Mouse (Mus musculus) liver, embryonic 13.5 days (tissue): ENCODE measurements around the gene Sec61a1. TPM values are rescaled to one million over a fixed set of nuclear protein-coding genes. Genes with fewer than 3 reads are reported as not detected.

ENCODE experiments used
- ATAC-seq: fragments of 200-750 bp; cut with Nextera tagmentation; 2 replicates; pipeline ENCODE4 v1.8.0; 2017; ENCODE audit warnings: low read depth, mild to moderate bottlenecking, moderate number of reproducible peaks, moderate library complexity
- DNase-seq: peaks from one replicate; pipeline ENCODE4 v3.0.0; 2022
- H3K27ac ChIP-seq: fragments of 300-500 bp; sonication (generic); 2 replicates; pipeline ENCODE4 v1.5.1; 2015; ENCODE audit warnings: moderate library complexity, mild to moderate bottlenecking, inconsistent platforms
- H3K27me3 ChIP-seq: fragments of 300-500 bp; sonication (generic); 2 replicates; pipeline ENCODE4 v1.6.1; 2015; ENCODE audit warnings: mild to moderate bottlenecking, inconsistent platforms
- H3K36me3 ChIP-seq: fragments of 300-500 bp; sonication (generic); 2 replicates; pipeline ENCODE4 v1.6.1; 2015; ENCODE audit warnings: mild to moderate bottlenecking, inconsistent platforms
- H3K4me1 ChIP-seq: fragments of 300-500 bp; sonication (generic); replicated peaks from 2 replicates; pipeline ENCODE4 v1.6.1; 2015; ENCODE audit warnings: inconsistent platforms
- H3K4me2 ChIP-seq: fragments of 300-500 bp; sonication (generic); 2 replicates; pipeline ENCODE4 v1.6.1; 2015; ENCODE audit warnings: inconsistent platforms, mild to moderate bottlenecking, moderate library complexity
- H3K4me3 ChIP-seq: fragments of 300-500 bp; sonication (generic); replicated peaks from 2 replicates; pipeline ENCODE4 v1.5.1; 2015; ENCODE audit warnings: mild to moderate bottlenecking, inconsistent platforms
- H3K9ac ChIP-seq: fragments of 300-500 bp; sonication (generic); 2 replicates; pipeline ENCODE4 v1.6.1; 2015; ENCODE audit warnings: mild to moderate bottlenecking, inconsistent platforms
- H3K9me3 ChIP-seq: fragments of 300-500 bp; sonication (generic); replicated peaks from 2 replicates; pipeline ENCODE4 v1.6.1; 2016; ENCODE audit warnings: inconsistent platforms
- WGBS: fragments of 180-500 bp; shearing (Covaris S2); methylation state at CpG from one replicate; pipeline ENCODE4 v1.1.7; 2015; ENCODE audit not compliant: insufficient replicate concordance; 5-methylcytosine and 5-hydroxymethylcytosine counted together
- polyA plus RNA-seq: library from polyadenylated mRNA; unstranded; fragments of >200 nt; fragmentation: Nextera tagmentation; extraction: Ambion mirVana; gene quantifications from 2 replicates; pipeline ENCODE4 v1.2.1, GENCODE M21; 2015

Sec61a1 gene
- polyA plus RNA-seq, 1 experiment from 2014 or later, result 113 TPM

DNA sequence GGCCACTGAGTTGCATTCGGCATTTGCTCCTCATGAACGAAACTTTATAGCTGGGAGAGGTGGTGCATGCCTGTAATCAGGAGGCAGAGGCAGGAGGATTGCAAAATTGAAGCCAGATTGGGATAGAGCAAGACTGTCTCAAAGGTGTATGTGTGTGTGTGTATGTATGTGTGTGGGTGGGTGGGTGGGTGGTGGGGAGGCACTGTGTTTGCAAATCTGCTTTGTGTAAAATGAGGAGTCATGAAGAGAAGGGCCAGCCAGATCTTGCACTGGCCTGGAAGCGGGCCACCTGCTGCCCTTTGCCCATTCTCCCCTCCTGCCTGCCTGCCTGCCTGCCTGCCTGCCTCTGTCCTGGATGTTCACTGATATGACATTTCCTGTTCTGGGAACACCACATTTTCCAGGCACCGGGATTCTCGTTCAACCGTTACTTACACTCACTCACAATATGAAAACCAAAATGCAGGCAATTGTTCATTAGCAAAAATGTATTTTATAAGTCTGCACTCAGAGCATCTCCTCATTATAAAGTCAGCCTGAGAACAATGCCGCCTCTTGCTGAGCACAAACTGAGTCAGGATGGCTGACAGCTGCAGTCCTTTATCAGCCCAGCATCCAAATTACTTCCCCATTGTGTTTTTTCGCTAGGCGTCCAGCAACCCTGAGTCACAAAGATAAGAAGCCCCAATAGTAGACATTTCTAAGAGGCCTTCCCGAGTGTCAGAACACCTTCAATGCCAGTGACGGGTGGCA lies 26.1 kb upstream of the Sec61a1 start:
- H3K9me3 ChIP-seq, result no peaks in the 10 kb centered on the region
- H3K36me3 ChIP-seq, result no peaks in the 10 kb centered on the region
- 17% methylated on average over 11 of the region's 11 CpGs for WGBS
- no peak overlapping the region for H3K27ac ChIP-seq
- H3K27me3 ChIP-seq, result peaks cover 27% of the 10 kb centered on the region
- peaks cover 35% of the 10 kb centered on the region for H3K4me1 ChIP-seq
- peak overlapping the region; percentile 41 for H3K4me2 ChIP-seq
- ATAC-seq, result peak; percentile 41; the same call in 1 of the 2 replicates
- peak overlapping the region; percentile 36; the same call in 1 of the 2 replicates for H3K9ac ChIP-seq
- peak; percentile 35 for DNase-seq
- H3K4me3 ChIP-seq, result no peak overlapping the region

DNA sequence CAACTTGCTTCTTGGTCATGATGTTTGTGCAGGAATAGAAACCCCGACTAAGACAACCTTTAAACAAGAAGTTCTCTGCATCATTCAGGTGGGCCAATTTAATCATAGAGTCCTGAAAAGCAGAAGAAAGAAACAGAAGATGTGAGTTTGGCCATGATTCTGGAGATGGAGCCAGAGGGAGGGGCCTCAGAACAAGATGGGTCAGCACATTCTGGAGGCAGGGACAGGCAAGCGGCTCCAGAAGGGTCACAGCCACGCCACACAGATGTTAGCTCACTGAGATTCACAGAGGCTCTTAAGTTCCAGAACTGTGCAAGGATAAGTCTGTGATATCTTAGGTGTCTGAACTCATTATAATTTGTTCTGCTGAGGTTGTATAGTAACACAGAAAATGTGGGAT lies 25.5 kb upstream of the Sec61a1 start:
- no peak overlapping the region for H3K27ac ChIP-seq
- DNase-seq, result no peak
- peaks cover 35% of the 10 kb centered on the region for H3K4me1 ChIP-seq
- 71% methylated on average over 3 of the region's 3 CpGs for whole genome bisulfite sequencing
- H3K27me3 ChIP-seq, result peaks cover 27% of the 10 kb centered on the region
- H3K4me3 ChIP-seq, result no peak overlapping the region
- no peak for ATAC-seq
- H3K9me3 ChIP-seq, result no peaks in the 10 kb centered on the region
- H3K4me2 ChIP-seq, result no peak overlapping the region
- no peak overlapping the region for H3K9ac ChIP-seq
- no peaks in the 10 kb centered on the region for H3K36me3 ChIP-seq

DNA sequence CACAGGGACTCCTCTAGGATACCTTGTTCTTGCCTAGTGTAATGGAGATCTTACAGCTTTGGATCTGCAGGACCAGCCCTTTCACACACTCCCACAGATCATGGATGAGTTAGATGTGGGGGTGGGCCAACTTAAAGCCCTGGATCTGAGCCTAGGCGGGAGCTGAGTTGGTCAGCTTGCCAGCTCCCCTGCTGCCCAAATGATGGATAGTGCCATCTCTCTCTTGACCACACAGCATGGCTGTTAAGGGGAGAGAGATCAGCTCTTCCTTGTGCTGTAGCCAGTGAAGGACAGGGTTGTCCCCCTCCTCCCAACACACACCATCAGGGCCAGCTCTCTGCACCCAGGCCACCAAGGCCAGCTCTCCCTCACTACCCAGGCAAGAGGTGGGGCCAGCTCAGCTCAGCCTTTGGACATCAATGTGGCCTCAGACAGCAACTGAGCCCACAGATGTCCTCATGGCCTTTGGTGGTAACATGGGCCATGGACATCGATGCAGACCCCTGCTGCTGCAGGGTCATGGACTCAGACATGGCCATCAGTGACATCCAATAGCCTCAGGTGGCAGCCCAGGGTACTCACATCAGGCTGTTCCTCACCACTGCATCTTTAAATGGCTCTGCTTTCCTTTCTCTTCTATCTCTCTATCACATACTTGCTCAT lies 21.5 kb upstream of the Sec61a1 start:
- H3K9ac ChIP-seq, result no peak overlapping the region
- no peak overlapping the region for H3K4me3 ChIP-seq
- peaks cover 10% of the 10 kb centered on the region for H3K4me1 ChIP-seq
- DNase-seq, result no peak
- 64% methylated on average over 2 of the region's 2 CpGs for WGBS
- no peaks in the 10 kb centered on the region for H3K36me3 ChIP-seq
- ATAC-seq, result no peak
- H3K4me2 ChIP-seq, result no peak overlapping the region
- H3K27me3 ChIP-seq, result peaks cover 16% of the 10 kb centered on the region
- H3K9me3 ChIP-seq, result no peaks in the 10 kb centered on the region
- H3K27ac ChIP-seq, result no peak overlapping the region

DNA sequence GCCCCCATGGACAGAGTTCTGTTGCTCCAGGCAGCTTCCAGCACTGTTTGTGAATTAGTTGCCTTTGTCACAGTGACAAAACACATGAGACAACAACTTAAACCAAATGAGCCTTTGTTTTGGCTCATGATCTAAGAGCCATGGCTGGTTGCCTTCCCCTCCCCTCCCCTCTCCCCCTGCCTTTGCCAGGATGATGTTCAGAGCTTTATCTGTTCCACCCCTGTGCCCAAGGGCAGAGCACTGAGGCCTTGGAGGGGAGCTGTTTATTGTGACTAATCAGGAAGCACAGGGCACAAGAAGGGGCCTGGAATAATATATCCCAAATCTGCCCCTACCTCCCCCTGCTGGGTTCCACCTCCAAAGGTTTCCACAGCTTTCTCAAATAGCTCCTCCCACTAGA lies 11.6 kb upstream of the Sec61a1 start:
- no peak for ATAC-seq
- no peaks in the 10 kb centered on the region for H3K36me3 ChIP-seq
- no peak for DNase-seq
- H3K27ac ChIP-seq, result no peak overlapping the region
- H3K27me3 ChIP-seq, result peaks cover 5% of the 10 kb centered on the region; the same call in 1 of the 2 replicates
- H3K4me3 ChIP-seq, result no peak overlapping the region
- no peak overlapping the region for H3K4me2 ChIP-seq
- no peaks in the 10 kb centered on the region for H3K4me1 ChIP-seq
- no peak overlapping the region for H3K9ac ChIP-seq
- H3K9me3 ChIP-seq, result no peaks in the 10 kb centered on the region

DNA sequence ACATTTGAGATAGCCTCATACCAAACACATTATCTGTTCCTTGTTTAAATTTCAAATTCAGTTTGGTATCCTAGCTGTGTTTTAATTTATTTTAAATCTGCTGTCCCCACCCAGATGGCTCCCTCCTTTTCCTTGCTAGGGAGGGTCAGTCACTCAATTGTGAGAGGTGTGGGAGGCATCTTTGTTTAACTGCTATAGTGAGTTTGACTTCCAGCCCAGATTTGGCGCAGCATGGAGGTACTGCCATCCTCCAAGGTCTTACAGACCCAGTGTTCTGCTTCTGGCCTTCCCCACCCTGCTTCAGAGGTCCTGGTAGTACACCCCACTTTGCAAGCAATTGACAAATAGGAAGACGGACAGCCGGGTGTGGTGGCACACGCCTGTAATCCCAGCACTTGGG lies 5.4 kb upstream of the Sec61a1 start:
- no peak overlapping the region for H3K4me3 ChIP-seq
- H3K4me1 ChIP-seq, result peaks cover 16% of the 10 kb centered on the region
- ATAC-seq (no peak), DNase-seq (no peak)
- no peaks in the 10 kb centered on the region for H3K36me3 ChIP-seq
- H3K4me2 ChIP-seq, result no peak overlapping the region
- H3K27me3 ChIP-seq, result no peaks in the 10 kb centered on the region
- no peak overlapping the region for H3K27ac ChIP-seq
- H3K9ac ChIP-seq, result no peak overlapping the region
- 79% methylated on average over 4 of the region's 4 CpGs for WGBS
- H3K9me3 ChIP-seq, result no peaks in the 10 kb centered on the region

DNA sequence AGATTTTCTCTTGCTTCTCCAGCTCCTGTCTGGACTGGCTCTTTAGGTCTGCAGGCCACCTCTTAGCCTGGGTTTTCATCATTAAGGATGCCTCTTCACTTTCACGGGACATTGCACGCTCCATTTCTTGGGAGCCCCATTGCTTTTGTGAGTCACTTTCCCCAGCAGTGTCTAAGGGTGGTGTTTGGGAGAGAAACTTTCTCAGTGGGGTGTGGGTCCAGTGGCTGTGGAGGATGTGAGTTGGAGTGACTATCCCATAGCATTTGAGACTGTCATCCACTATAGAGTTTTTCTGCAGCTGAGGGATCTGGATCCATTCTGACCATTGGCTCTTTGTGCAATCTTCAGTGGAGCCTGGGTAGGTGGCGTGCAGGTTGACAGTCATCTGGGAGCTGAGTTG lies 4.7 kb upstream of the Sec61a1 start:
- WGBS, result 79% methylated on average over 3 of the region's 3 CpGs
- no peaks in the 10 kb centered on the region for H3K9me3 ChIP-seq
- H3K36me3 ChIP-seq, result no peaks in the 10 kb centered on the region
- H3K4me3 ChIP-seq, result no peak overlapping the region
- H3K27me3 ChIP-seq, result no peaks in the 10 kb centered on the region
- H3K27ac ChIP-seq, result no peak overlapping the region
- peaks cover 17% of the 10 kb centered on the region for H3K4me1 ChIP-seq
- H3K9ac ChIP-seq, result no peak overlapping the region
- ATAC-seq (no peak), DNase-seq (no peak)
- no peak overlapping the region for H3K4me2 ChIP-seq

DNA sequence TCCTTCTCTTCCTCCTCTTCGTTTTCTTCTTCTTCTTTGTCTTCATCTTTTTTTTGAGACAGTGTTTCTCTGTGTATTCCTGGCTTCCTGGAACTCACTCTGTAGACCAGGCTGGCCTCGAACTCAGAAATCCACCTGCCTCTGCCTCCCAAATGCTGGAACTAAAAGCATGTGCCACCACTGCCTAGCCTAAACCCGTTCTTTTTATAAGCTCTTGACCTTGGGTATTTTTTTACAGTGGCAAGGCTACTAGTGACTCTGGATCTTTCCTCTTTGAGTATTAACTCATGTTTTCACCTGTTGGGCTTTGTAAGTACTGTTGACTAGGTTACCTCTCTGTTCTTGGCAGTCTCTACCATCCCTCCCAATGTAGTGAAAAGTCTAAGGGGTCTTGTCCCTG lies 4.3 kb upstream of the Sec61a1 start:
- Histone ChIP-seq H3K4me1 (peaks cover 17% of the 10 kb centered on the region), H3K9me3 (no peaks in the 10 kb centered on the region), H3K27me3 (no peaks in the 10 kb centered on the region), H3K4me2 (no peak overlapping the region), H3K27ac (no peak overlapping the region), H3K9ac (no peak overlapping the region), H3K36me3 (no peaks in the 10 kb centered on the region), H3K4me3 (no peak overlapping the region)
- ATAC-seq (no peak), DNase-seq (no peak)
- WGBS, result 32% methylated on average over 3 of the region's 3 CpGs

DNA sequence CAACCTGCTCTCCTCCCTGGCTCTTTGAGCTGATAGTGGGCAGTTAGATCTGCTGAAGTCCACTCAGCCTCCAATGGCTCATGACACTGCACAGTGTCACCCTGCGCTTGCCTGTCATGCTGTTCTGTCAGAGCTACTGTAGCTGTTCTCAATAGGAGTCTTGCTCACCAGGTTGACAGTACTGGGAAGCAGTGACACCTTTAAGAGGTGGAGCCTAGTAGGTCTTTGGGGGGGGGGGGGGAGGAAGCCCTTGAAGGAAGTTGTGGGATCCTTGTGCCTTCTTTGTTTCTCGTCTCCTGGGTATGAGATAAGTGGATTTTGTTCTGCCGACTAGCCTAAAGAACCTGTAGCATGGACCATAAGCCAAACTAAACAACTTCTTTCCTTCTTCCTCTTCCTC lies 3.9 kb upstream of the Sec61a1 start:
- H3K9ac ChIP-seq, result no peak overlapping the region
- 21% methylated on average over 3 of the region's 3 CpGs for WGBS
- no peaks in the 10 kb centered on the region for H3K9me3 ChIP-seq
- H3K4me3 ChIP-seq, result no peak overlapping the region
- no peaks in the 10 kb centered on the region for H3K36me3 ChIP-seq
- no peak for ATAC-seq
- H3K4me2 ChIP-seq, result no peak overlapping the region
- no peak for DNase-seq
- peaks cover 20% of the 10 kb centered on the region for H3K4me1 ChIP-seq
- no peaks in the 10 kb centered on the region for H3K27me3 ChIP-seq
- no peak overlapping the region for H3K27ac ChIP-seq

DNA sequence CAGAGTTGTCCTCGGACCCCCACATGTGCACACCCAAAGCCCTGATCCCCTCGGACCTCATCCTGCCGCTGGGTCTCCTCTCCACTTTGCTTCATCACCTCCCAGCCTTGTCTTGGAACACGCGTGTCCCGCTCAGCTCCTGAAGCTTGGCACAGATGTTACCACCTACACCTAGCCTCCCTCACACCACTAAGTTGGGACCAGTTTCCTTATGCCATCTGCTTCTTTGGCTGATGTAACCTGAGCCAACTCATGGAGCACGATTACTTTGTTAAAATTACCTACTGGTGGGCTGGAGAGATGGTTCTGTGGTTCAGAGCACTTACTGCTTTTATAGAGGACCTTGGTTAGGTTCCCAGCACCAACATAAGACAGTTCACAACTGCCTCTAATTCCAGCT lies 3.1 kb upstream of the Sec61a1 start:
- H3K27ac ChIP-seq, result no peak overlapping the region
- H3K4me2 ChIP-seq, result no peak overlapping the region
- no peaks in the 10 kb centered on the region for H3K9me3 ChIP-seq
- WGBS, result 76% methylated on average over 7 of the region's 7 CpGs
- H3K4me3 ChIP-seq, result no peak overlapping the region
- ATAC-seq (no peak), DNase-seq (no peak)
- peaks cover 28% of the 10 kb centered on the region for H3K4me1 ChIP-seq
- no peaks in the 10 kb centered on the region for H3K27me3 ChIP-seq
- H3K9ac ChIP-seq, result no peak overlapping the region
- peaks cover 1% of the 10 kb centered on the region; the same call in 1 of the 2 replicates for H3K36me3 ChIP-seq

DNA sequence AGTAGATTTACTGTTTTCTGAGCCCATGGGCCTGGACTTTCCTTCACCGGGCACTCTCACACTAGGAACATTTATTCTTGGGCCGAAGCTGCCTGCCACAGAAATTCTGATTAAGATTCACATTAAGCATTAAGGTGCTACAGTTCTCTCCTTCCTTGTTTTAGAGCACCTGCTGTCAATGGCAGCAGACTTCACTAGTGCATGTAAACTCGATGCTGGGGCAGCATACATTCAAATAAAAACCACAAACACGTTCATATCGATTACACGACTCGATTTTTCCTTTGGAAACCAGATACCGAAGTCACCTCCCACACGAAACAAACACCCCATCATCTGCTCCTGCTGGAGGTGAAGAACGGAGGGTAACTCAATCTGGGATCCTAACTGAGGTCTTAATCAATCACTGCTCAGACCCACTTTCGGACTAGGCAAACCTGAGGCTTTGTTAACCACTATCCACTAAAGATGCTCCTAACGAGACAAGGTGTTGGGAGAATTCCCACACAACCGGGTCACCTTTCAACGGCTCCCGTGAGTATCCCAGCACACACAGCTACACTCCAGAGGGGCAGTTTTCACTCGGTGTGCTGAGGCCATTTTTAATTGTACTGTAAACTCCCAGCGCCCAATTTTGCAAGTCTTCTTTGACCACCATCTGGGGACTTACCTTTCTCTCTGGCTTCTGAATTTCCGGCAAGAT lies 853 bp downstream of the Sec61a1 start:
- no peaks in the 10 kb centered on the region for H3K9me3 ChIP-seq
- H3K4me1 ChIP-seq, result peaks cover 58% of the 10 kb centered on the region
- peaks cover 37% of the 10 kb centered on the region for H3K36me3 ChIP-seq
- DNase-seq, result no peak
- 8% methylated on average over 18 of the region's 18 CpGs for WGBS
- H3K4me2 ChIP-seq, result peak overlapping the region; percentile 93
- H3K4me3 ChIP-seq, result peak overlapping the region; percentile 90
- H3K27ac ChIP-seq, result peak overlapping the region; percentile 91
- H3K27me3 ChIP-seq, result no peaks in the 10 kb centered on the region
- H3K9ac ChIP-seq, result peak overlapping the region; percentile 97
- no peak for ATAC-seq

DNA sequence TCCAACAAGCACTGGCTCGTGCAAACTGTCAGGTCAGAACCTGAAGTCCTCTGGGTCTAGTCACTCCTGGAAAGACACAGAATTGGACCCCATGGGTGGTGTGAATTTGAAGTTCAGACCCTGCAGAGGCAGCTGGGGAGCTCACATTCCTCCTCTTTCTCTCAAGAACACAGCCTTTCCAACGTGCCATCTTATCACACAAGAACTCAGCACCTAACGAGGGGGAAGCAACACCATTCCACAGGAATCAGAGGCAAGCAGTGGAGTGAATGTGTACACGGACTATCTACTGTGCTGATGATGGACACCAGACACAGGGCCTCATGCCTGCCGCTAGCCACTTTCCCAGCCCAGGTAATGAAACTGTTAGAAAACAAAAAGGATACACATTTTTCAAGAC lies 2.0 kb downstream of the Sec61a1 start:
- no peak overlapping the region for H3K27ac ChIP-seq
- H3K27me3 ChIP-seq, result no peaks in the 10 kb centered on the region
- H3K4me3 ChIP-seq, result peak overlapping the region; percentile 90
- H3K4me1 ChIP-seq, result peaks cover 52% of the 10 kb centered on the region
- H3K9ac ChIP-seq, result peak overlapping the region; percentile 97; the same call in 1 of the 2 replicates
- peak overlapping the region; percentile 93 for H3K4me2 ChIP-seq
- peaks cover 48% of the 10 kb centered on the region for H3K36me3 ChIP-seq
- DNase-seq, result no peak
- ATAC-seq, result no peak
- 47% methylated on average over 5 of the region's 5 CpGs for WGBS
- H3K9me3 ChIP-seq, result no peaks in the 10 kb centered on the region
